Mouse (Mus musculus) liver, postnatal 0 days (tissue): ENCODE results near the gene Arhgef2. TPM values are rescaled to one million over a fixed set of nuclear protein-coding genes. Genes with fewer than 3 reads are reported as not detected.

Source experiments
- ATAC-seq: fragments of 200-750 bp; cut with Nextera tagmentation; 2 replicates; pipeline ENCODE4 v1.8.0; 2017; ENCODE audit warnings: mild to moderate bottlenecking, moderate library complexity
- DNase-seq: peaks from one replicate; pipeline ENCODE4 v3.0.0-alpha.2; 2016
- H3K27ac ChIP-seq: fragments of 300-500 bp; sonication (generic); 2 replicates; pipeline ENCODE4 v1.5.1; 2014; ENCODE audit warnings: antibody characterized with exemption, moderate library complexity, mild to moderate bottlenecking, low read depth
- H3K27me3 ChIP-seq: fragments of 300-500 bp; sonication (generic); 2 replicates; pipeline ENCODE4 v1.6.1; 2014; ENCODE audit warnings: low read length, control low read depth, mixed read lengths; ENCODE audit not compliant: insufficient read depth
- H3K36me3 ChIP-seq: fragments of 300-500 bp; sonication (generic); replicated peaks from 2 replicates; pipeline ENCODE4 v1.6.1; 2014; ENCODE audit warnings: mild to moderate bottlenecking, control low read depth, low read length, moderate library complexity, mixed read lengths; ENCODE audit not compliant: insufficient read depth
- H3K4me1 ChIP-seq: fragments of 300-500 bp; sonication (generic); 2 replicates; pipeline ENCODE4 v1.6.1; 2014; ENCODE audit warnings: antibody characterized with exemption, mild to moderate bottlenecking, control low read depth; ENCODE audit not compliant: insufficient read depth
- H3K4me2 ChIP-seq: fragments of 300-500 bp; sonication (generic); 2 replicates; pipeline ENCODE4 v1.6.1; 2014; ENCODE audit warnings: low read depth, mild to moderate bottlenecking, low read length, moderate library complexity, mixed read lengths
- H3K4me3 ChIP-seq: fragments of 300-500 bp; sonication (generic); 2 replicates; pipeline ENCODE4 v1.5.1; 2014; ENCODE audit warnings: low read depth, low read length
- H3K9ac ChIP-seq: fragments of 300-500 bp; sonication (generic); replicated peaks from 2 replicates; pipeline ENCODE4 v1.6.1; 2014; ENCODE audit warnings: mild to moderate bottlenecking, moderate library complexity
- H3K9me3 ChIP-seq: fragments of 300-500 bp; sonication (generic); 2 replicates; pipeline ENCODE4 v1.6.1; 2016; ENCODE audit warnings: mild to moderate bottlenecking, control low read depth, low read length, mixed read lengths
- CTCF ChIP-seq: sonication (generic); IDR thresholded peaks from 2 replicates; pipeline ENCODE4 v1.5.1; 2016; ENCODE audit warnings: antibody characterized with exemption, low read depth
- EP300 ChIP-seq: IDR thresholded peaks from 2 replicates; pipeline ENCODE4 v1.6.1; 2016; ENCODE audit warnings: antibody characterized with exemption, low read depth, mild to moderate bottlenecking
- WGBS: fragments of 180-500 bp; shearing (Covaris S2); extraction: QIAGEN DNeasy Blood & Tissue Kit; methylation state at CpG from one replicate; pipeline ENCODE4 v1.1.7; 2014; ENCODE audit not compliant: insufficient replicate concordance; 5-methylcytosine and 5-hydroxymethylcytosine counted together
- polyA plus RNA-seq: library from polyadenylated mRNA; unstranded; fragments of >200 nt; fragmentation: Nextera tagmentation; extraction: Ambion mirVana; gene quantifications from 2 replicates; pipeline ENCODE4 v1.2.1, GENCODE M21; 2015

Arhgef2 gene
- polyA plus RNA-seq, 1 experiment from 2014 or later = 13.7 TPM

GRCm38 (mm10) chr3:88607065-88607757 lies 1.4 kb downstream of the Arhgef2 start:
- Histone ChIP-seq H3K4me3 (0 out of 2 replicates have a peak overlapping the region, but pooled peaks have one; percentile 3), H3K4me1 (peaks cover 5% of the 10 kb centered on the region; the same call in 1 of the 2 replicates), H3K9me3 (no peaks in the 10 kb centered on the region), H3K27me3 (no peaks in the 10 kb centered on the region), H3K36me3 (no peaks in the 10 kb centered on the region), H3K4me2 (peak overlapping the region; percentile 49), H3K9ac (no peak overlapping the region), H3K27ac (no peak overlapping the region; the same call in 1 of the 2 replicates)
- TF ChIP-seq EP300 (no peak), CTCF (peak; percentile 99)
- peak; percentile 84 for ATAC-seq
- DNase-seq = peak; percentile 90
- WGBS = under 1% methylated on average over 20 of the region's 20 CpGs

- 28% methylated on average over 10 of the region's 10 CpGs for WGBS
- no peak for DNase-seq
- Histone ChIP-seq H3K9ac (no peak overlapping the region), H3K4me1 (peaks cover 5% of the 10 kb centered on the region; the same call in 1 of the 2 replicates), H3K4me3 (no peak overlapping the region), H3K27ac (no peak overlapping the region; the same call in 1 of the 2 replicates), H3K4me2 (peak overlapping the region; percentile 49), H3K27me3 (no peaks in the 10 kb centered on the region), H3K9me3 (no peaks in the 10 kb centered on the region), H3K36me3 (no peaks in the 10 kb centered on the region)
- TF ChIP-seq CTCF = no peak
- no peak for TF ChIP-seq EP300
- ATAC-seq = peak; percentile 9; the same call in 1 of the 2 replicates
These were observed 2.0 kb downstream of the Arhgef2 start for GRCm38 (mm10) chr3:88607758-88608138.

- DNase-seq = no peak
- WGBS = 61% methylated on average over 4 of the region's 4 CpGs
- no peak overlapping the region for H3K4me3 ChIP-seq
- TF ChIP-seq CTCF (no peak), EP300 (no peak)
- H3K27me3 ChIP-seq = no peaks in the 10 kb centered on the region
- H3K4me2 ChIP-seq = no peak overlapping the region
- peaks cover 5% of the 10 kb centered on the region; the same call in 1 of the 2 replicates for H3K4me1 ChIP-seq
- no peaks in the 10 kb centered on the region for H3K9me3 ChIP-seq
- H3K27ac ChIP-seq = no peak overlapping the region
- H3K9ac ChIP-seq = no peak overlapping the region
- ATAC-seq = no peak
- no peaks in the 10 kb centered on the region for H3K36me3 ChIP-seq
These were observed 3.3 kb downstream of the Arhgef2 start for GRCm38 (mm10) chr3:88609066-88609465.

GRCm38 (mm10) chr3:88614418-88614817 lies 8.7 kb downstream of the Arhgef2 start:
- Histone ChIP-seq H3K27ac (no peak overlapping the region), H3K36me3 (no peaks in the 10 kb centered on the region), H3K4me2 (no peak overlapping the region), H3K4me3 (no peak overlapping the region), H3K27me3 (no peaks in the 10 kb centered on the region), H3K9ac (no peak overlapping the region), H3K9me3 (no peaks in the 10 kb centered on the region), H3K4me1 (peaks cover 19% of the 10 kb centered on the region)
- DNase-seq (no peak), ATAC-seq (no peak)
- no peak for TF ChIP-seq CTCF
- TF ChIP-seq EP300 = no peak
- 78% methylated on average over 8 of the region's 8 CpGs for whole genome bisulfite sequencing

- Histone ChIP-seq H3K4me3 (no peak overlapping the region), H3K27ac (no peak overlapping the region), H3K9ac (no peak overlapping the region), H3K4me1 (peaks cover 26% of the 10 kb centered on the region), H3K9me3 (no peaks in the 10 kb centered on the region), H3K4me2 (no peak overlapping the region), H3K36me3 (no peaks in the 10 kb centered on the region), H3K27me3 (no peaks in the 10 kb centered on the region)
- ATAC-seq = no peak
- no peak for TF ChIP-seq CTCF
- TF ChIP-seq EP300 = no peak
- DNase-seq = no peak
- 51% methylated on average over 5 of the region's 5 CpGs for WGBS
These were observed 9.4 kb downstream of the Arhgef2 start for GRCm38 (mm10) chr3:88615117-88615516.

- Histone ChIP-seq H3K36me3 (no peaks in the 10 kb centered on the region), H3K9me3 (no peaks in the 10 kb centered on the region), H3K27ac (no peak overlapping the region), H3K9ac (no peak overlapping the region), H3K4me3 (no peak overlapping the region), H3K4me2 (peak overlapping the region; percentile 37; the same call in 1 of the 2 replicates), H3K4me1 (peaks cover 34% of the 10 kb centered on the region), H3K27me3 (no peaks in the 10 kb centered on the region)
- TF ChIP-seq CTCF (no peak), EP300 (no peak)
- 64% methylated on average over 9 of the region's 9 CpGs for WGBS
- DNase-seq (peak; percentile 52), ATAC-seq (peak; percentile 54)
These were observed 10.2 kb downstream of the Arhgef2 start for GRCm38 (mm10) chr3:88615902-88616391.
